Mouse (Mus musculus) thymus, postnatal 0 days (tissue): ENCODE results near the gene Bcl9. TPM values are rescaled to one million over a fixed set of nuclear protein-coding genes. Genes with fewer than 3 reads are reported as not detected.

ENCODE experiments used
- DNase-seq: peaks from one replicate; pipeline ENCODE4 v3.0.0-alpha.2; 2015; ENCODE audit warnings: low spot score
- polyA plus RNA-seq: library from polyadenylated mRNA; unstranded; fragments of >200 nt; fragmentation: Nextera tagmentation; extraction: Ambion mirVana; gene quantifications from 2 replicates; pipeline ENCODE4 v1.2.1, GENCODE M21; 2015

The Bcl9 gene
- 19.6 and 23.7 TPM in 2 replicates for polyA plus RNA-seq

- DNase-seq: peak; percentile 81
Measured at GRCm38 (mm10) chr3:97297553-97298432, at the start of gene Bcl9. TSS of gene Bcl9 (minus strand) at chr3:97297917.

DNA sequence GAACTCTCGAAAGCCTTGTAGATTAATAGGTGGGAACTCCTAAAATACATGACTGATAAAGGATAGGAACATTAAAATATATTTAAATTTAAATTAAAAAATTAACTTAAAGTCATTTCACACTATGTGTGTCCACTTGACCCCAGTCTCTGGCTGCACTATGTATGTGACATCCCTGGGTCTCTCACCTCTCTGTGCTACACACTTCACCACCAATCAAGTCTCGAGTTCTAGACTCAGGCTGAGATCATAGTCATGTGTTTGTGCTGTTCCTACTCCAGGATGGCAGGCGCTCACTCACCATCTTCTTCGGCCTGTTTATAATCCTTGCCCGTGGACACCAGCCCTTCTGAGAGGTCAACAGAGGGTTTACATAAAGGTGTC lies 41.5 kb upstream of the Bcl9 start:
- no peak for DNase-seq

DNA sequence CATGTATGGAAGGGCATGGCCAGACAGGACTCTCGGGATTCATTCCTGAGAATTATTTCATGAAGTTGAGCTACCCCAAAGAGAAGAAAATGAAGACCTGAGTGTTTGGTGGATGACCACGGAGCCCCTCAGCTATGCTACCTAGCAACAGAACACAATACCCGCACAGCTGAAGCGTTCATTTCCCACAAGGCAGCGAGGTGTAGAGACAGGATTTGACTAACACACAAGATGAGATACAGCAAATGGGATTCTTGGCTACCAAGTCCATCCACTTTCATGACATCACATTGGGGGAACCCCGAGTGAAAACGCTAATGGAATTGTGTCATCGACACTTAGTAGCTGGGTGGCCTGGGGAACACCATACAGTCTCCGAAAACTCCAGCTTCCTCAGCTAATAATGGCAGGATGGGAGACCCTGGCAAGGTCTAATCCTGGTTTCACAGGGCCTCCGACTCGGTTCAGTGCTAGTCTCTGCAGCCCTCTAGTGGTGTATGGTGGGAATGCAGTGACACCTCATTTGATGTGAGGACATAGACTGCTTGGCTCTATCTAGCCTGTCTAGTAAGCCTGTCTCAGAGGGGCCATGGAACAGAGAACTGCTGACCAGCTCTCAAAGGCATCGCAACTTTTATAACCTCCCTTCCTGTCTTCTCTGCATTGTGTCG lies 40.9 kb upstream of the Bcl9 start:
- DNase-seq: peak; percentile 76

DNA sequence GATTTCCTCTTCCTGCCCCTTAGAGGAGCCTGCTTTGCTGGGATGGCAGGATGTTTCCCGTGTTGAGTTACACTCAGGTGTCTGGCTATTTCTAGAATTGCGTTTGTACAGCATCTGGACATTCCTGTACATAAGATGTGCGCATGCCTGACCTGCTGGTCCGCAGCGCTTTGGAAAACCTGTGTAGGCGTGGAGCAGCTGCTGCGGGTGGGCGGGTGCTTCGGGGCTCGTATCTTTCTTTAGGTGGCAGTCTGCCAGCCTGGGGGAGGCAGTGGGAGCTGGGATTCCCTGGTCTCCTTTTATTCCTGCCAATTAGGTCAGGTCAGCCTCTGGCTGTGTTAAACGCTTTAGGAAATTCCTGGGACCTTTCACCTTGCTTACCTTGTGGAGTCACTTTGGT lies 39.6 kb upstream of the Bcl9 start:
- no peak for DNase-seq

DNA sequence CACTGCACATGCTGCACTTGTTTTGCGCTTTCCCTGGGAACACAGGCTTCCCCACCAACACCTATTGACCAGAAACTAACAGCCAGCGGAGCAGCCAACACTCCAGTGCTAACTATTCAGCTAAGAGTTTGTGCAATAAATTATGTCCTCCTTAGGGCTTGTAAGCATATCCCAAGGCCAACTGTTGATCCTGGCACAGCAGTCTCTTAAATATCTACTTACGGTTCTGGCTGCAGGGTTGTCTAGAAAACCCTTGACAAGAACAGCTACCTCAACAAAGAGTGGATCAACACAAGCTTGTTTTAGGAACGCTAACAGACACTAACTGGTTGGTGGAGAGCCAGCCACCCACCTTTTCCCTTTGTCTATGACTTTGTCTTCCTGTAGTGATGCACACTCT lies 38.6 kb upstream of the Bcl9 start:
- no peak for DNase-seq

- DNase-seq: no peak
Measured at GRCm38 (mm10) chr3:97334618-97335017, 36.9 kb upstream of the Bcl9 start.

DNA sequence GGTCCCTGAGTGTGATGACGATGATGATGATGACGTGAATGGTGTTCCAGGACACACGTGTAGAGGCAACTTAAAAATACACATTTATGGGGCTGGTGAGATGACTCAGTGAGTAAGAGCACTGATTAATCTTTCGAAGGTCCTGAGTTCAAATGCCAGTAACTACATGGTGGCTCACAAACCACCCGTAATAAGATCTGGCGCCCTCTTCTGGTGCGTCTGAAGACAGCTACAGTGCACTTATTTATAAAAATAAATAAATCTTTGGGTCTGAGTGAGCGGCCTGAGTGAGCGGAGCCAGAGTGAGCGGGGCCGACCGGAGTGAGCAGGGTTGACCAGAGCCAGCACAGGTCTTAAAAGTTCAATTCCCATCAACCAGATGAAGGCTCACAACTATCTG lies 34.5 kb upstream of the Bcl9 start:
- DNase-seq: peak; percentile 18

GRCm38 (mm10) chr3:97327809-97328208 lies 30.1 kb upstream of the Bcl9 start:
- no peak for DNase-seq

DNA sequence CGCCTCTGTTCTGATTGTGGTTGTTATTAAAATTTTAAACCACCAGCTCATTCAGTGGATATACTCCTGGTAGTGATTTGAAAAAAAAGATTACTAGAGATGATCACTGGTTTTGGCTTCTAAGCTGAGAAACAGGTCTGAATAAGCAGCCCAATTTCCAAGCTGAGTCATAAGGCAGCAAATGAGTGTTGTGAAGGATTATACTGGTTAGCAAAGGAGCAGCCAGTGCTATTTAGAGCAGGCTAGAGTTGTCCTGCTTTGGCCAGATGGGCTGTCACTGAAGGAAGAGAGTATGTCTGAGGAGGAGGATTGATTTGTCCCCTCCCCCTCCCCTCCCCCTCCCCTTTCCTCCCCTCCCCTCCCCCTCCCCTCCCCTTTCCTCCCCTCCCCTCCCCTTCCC lies 29.6 kb upstream of the Bcl9 start:
- no peak for DNase-seq

GRCm38 (mm10) chr3:97325621-97326345 lies 28.1 kb upstream of the Bcl9 start:
- no peak for DNase-seq

DNA sequence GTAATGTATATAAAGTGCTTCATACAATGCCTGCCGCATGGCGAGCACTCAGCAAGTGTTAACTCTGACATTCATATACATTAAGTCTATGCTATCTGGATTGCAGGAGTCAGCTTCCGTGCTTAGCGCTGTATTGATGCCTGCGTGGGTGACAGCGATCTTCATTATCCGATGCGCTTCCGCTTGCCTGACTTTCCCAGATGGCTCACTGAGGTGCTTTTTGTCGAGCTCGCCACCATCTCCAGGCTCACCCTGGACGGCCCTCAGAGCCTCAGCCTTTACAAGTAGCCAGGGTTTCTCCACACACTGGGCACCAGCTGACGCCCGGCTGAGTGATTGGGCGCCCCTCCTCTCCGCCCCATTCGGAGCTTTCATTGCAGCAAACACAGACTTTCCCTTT lies 26.3 kb upstream of the Bcl9 start:
- DNase-seq: no peak

DNA sequence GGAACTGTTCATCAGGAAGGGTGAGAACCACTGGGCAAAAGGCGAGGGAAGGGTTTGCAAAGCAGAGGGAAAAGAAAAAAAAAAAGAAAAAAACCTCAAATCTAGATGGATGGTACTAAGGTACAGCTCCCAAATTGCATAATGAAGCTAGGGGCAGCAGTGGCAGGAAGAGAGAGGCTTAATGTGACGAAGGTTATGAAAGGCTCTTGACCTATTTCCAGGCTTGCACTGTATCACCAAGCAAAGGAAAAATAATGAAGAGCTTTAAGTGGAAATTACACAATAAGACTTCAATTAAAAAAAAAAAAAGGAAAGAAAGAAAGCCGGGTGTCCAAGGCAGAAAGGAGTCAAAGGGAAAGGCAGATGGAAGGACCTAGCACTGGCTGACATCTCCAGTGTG lies 19.6 kb upstream of the Bcl9 start:
- DNase-seq: no peak

- no peak for DNase-seq
Measured at GRCm38 (mm10) chr3:97313431-97313830, 15.7 kb upstream of the Bcl9 start.

- DNase-seq: no peak
Measured at GRCm38 (mm10) chr3:97311998-97312397, 14.3 kb upstream of the Bcl9 start.

- DNase-seq: no peak
Measured at GRCm38 (mm10) chr3:97309748-97310536, 12.2 kb upstream of the Bcl9 start.

- DNase-seq: no peak
Measured at GRCm38 (mm10) chr3:97308440-97308839, 10.7 kb upstream of the Bcl9 start.

GRCm38 (mm10) chr3:97305907-97306306 lies 8.2 kb upstream of the Bcl9 start:
- DNase-seq: no peak

DNA sequence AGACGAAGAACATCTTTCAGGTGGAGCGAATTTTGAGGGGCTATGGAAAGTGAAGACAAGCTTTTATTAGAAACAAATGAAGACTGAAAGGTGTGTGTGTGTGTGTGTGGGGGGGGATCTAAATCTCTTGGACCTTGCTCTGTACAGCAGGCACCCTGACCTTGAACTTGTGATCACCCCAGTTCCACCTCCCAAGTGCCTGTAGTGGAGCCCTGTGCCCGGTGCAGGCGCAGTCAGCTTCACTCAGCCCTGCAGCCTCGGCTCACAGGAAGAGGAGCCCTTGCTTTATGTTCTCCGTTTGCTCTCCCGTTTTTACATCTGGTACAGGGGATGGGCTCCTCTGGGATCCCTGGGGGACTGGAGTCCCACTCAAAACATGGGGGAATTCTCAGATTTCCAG lies 3.9 kb upstream of the Bcl9 start:
- no peak for DNase-seq

- DNase-seq: no peak
Measured at GRCm38 (mm10) chr3:97300370-97300769, 2.7 kb upstream of the Bcl9 start.

GRCm38 (mm10) chr3:97299885-97300284 lies 2.2 kb upstream of the Bcl9 start:
- DNase-seq: no peak

DNA sequence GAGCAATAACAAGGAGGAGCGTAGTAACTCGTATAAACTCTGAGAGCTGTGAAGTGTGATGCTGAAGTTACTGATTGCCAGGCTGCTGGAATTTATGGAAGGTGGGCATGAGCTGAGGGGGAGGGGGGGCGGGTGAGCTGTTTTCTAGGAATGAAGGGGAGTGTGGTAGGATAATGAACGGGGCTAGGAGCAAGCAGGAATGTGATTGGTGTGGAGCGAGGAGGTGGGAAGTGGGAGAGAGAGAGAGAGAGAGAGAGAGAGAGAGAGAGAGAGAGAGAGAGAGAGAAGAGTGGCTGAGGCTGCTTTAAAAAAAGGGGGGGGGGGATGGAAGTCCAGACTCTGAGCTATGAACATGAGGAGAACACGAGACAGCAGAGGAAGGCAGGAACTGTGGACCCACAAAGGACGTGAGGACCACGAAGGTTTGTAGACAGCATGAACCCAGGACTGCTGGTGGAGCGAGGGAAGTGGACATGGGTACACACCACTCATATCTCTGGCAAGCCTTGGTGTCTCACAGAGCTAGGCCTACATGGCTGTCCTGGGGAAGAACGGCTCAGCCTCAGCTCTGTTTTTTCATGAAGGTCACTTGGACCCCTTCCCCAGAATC lies 1.2 kb upstream of the Bcl9 start:
- no peak for DNase-seq
